Mouse (Mus musculus) CH12.LX (cell line): ENCODE data around the gene 2310033P09Rik. TPM values are rescaled to one million over a fixed set of nuclear protein-coding genes. Genes with fewer than 3 reads are reported as not detected.

Experiments used
- DNase-seq: peaks from one replicate; pipeline ENCODE4 v3.0.0-alpha.2; 2013; ENCODE audit errors: extremely low read depth
- H3K27ac ChIP-seq: 2 replicates; pipeline ENCODE4 v1.5.1; 2012; ENCODE audit warnings: low read depth, mild to moderate bottlenecking, control low read depth, moderate library complexity; ENCODE audit not compliant: insufficient read depth
- H3K27me3 ChIP-seq: replicated peaks from 2 replicates; pipeline ENCODE3; 2012; ENCODE audit warnings: inconsistent platforms
- H3K36me3 ChIP-seq, 2 experiments: replicated peaks in 1 of 2; 2 replicates each; pipeline versions ENCODE3 to v1.6.1; 2012; ENCODE audit warnings: inconsistent platforms in 1 of 2, low read length in 1 of 2, mild to moderate bottlenecking in 1 of 2, mixed read lengths in 1 of 2, moderate library complexity in 1 of 2; ENCODE audit not compliant: control insufficient read depth in 1 of 2, insufficient read depth in 1 of 2
- H3K4me1 ChIP-seq, 2 experiments: 2 replicates each; pipeline ENCODE4 v1.6.1; 2012; ENCODE audit warnings: inconsistent platforms in 1 of 2, moderate library complexity in 1 of 2; ENCODE audit not compliant: insufficient read depth in 2 of 2, control insufficient read depth in 1 of 2
- H3K4me2 ChIP-seq: 2 replicates; pipeline ENCODE4 v1.6.1; 2012; ENCODE audit warnings: low read depth, mild to moderate bottlenecking, control low read depth; ENCODE audit not compliant: poor library complexity, insufficient read depth, severe bottlenecking
- H3K4me3 ChIP-seq, 3 experiments: fragments of 150-350 bp in 1 of 3; sonication (generic) in 1 of 3; replicated peaks in 1 of 3; 2 replicates each; pipeline versions ENCODE3 to v1.5.1; 2011 to 2012; ENCODE audit warnings: low read depth in 2 of 3, low read length in 2 of 3, mild to moderate bottlenecking in 2 of 3, moderate library complexity in 2 of 3, control low read depth in 1 of 3, improper control_type of control experiment in 1 of 3, inconsistent platforms in 1 of 3, mixed read lengths in 1 of 3; ENCODE audit not compliant: poor library complexity in 1 of 3
- H3K79me2 ChIP-seq: replicated peaks from 2 replicates; pipeline ENCODE4 v1.6.1; 2012; ENCODE audit warnings: mild to moderate bottlenecking, moderate library complexity; ENCODE audit not compliant: control insufficient read depth, poor library complexity, insufficient read depth, severe bottlenecking; ENCODE audit errors: extremely low read depth
- H3K9ac ChIP-seq: 2 replicates; pipeline ENCODE4 v1.6.1; 2012; ENCODE audit warnings: low read depth, mild to moderate bottlenecking, control low read depth, moderate library complexity; ENCODE audit not compliant: insufficient read depth
- H3K9me3 ChIP-seq: replicated peaks from 2 replicates; pipeline ENCODE3; 2012; ENCODE audit warnings: low read length, inconsistent platforms, mixed read lengths
- BHLHE40 ChIP-seq: IDR thresholded peaks from 2 replicates; pipeline ENCODE4 v1.6.1; 2011; ENCODE audit warnings: mild to moderate bottlenecking, low read depth, low read length, improper control_type of control experiment
- EP300 ChIP-seq: IDR thresholded peaks from 2 replicates; pipeline ENCODE4 v1.6.1; 2011; ENCODE audit warnings: low read length, improper control_type of control experiment
- ETS1 ChIP-seq: conservative IDR thresholded peaks from 2 replicates; pipeline ENCODE4 v1.6.1; 2012; ENCODE audit warnings: low read depth, mild to moderate bottlenecking, inconsistent platforms, low read length, improper control_type of control experiment, moderate library complexity
- JUND ChIP-seq: conservative IDR thresholded peaks from 2 replicates; pipeline ENCODE4 v1.6.1; 2011; ENCODE audit warnings: low read depth, low read length, improper control_type of control experiment
- KAT2A ChIP-seq: IDR thresholded peaks from 2 replicates; pipeline ENCODE4 v1.6.1; 2012; ENCODE audit warnings: low read length, improper control_type of control experiment, inconsistent platforms; ENCODE audit not compliant: insufficient replicate concordance
- MEF2A ChIP-seq: IDR thresholded peaks from 2 replicates; pipeline ENCODE4 v1.6.1; 2014; ENCODE audit warnings: low read depth, mild to moderate bottlenecking, inconsistent platforms, low read length, improper control_type of control experiment, borderline replicate concordance
- MXI1 ChIP-seq: IDR thresholded peaks from 2 replicates; pipeline ENCODE4 v1.6.1; 2011; ENCODE audit warnings: mild to moderate bottlenecking, low read depth, low read length, improper control_type of control experiment
- NELFE ChIP-seq: IDR thresholded peaks from 2 replicates; pipeline ENCODE4 v1.6.1; 2011; ENCODE audit warnings: low read depth, low read length, improper control_type of control experiment
- PAX5 ChIP-seq: IDR thresholded peaks from 2 replicates; pipeline ENCODE4 v1.6.1; 2012; ENCODE audit warnings: low read length, inconsistent platforms, mixed read lengths
- POLR2AphosphoS2 ChIP-seq: IDR thresholded peaks from 2 replicates; pipeline ENCODE4 v1.6.1; 2011; ENCODE audit warnings: low read depth, low read length, improper control_type of control experiment
- RAD21 ChIP-seq: IDR thresholded peaks from 2 replicates; pipeline ENCODE4 v1.6.1; 2011; ENCODE audit warnings: low read depth, mild to moderate bottlenecking, low read length, improper control_type of control experiment, moderate library complexity
- SMC3 ChIP-seq: IDR thresholded peaks from 2 replicates; pipeline ENCODE4 v1.6.1; 2011; ENCODE audit warnings: low read depth, low read length, improper control_type of control experiment
- UBTF ChIP-seq: IDR thresholded peaks from 2 replicates; pipeline ENCODE4 v1.6.1; 2012; ENCODE audit warnings: low read depth, mild to moderate bottlenecking, inconsistent platforms, low read length, improper control_type of control experiment, moderate library complexity
- USF1 ChIP-seq: IDR thresholded peaks from 2 replicates; pipeline ENCODE4 v1.6.1; 2014; ENCODE audit warnings: low read depth, mild to moderate bottlenecking, inconsistent platforms, low read length, improper control_type of control experiment
- USF2 ChIP-seq: conservative IDR thresholded peaks from 2 replicates; pipeline ENCODE4 v1.6.1; 2011; ENCODE audit warnings: low read depth, low read length, improper control_type of control experiment
- ZKSCAN1 ChIP-seq: IDR thresholded peaks from 2 replicates; pipeline ENCODE4 v1.6.1; 2012; ENCODE audit warnings: low read depth, inconsistent platforms, low read length, improper control_type of control experiment, borderline replicate concordance
- dilution Hi-C: fragments of 300-500 bp; cut with MboI; formaldehyde crosslinking; loops from 2 replicates; pipeline ENCODE4 v1.14.3; 2020; ENCODE audit warnings: low sequenced_read_pairs; ENCODE audit not compliant: extremely low pct_unique_long_range_greater_than_20kb, extremely low pct_ligation_motif_present
- in situ Hi-C: fragments of 300-500 bp; cut with MboI; formaldehyde crosslinking; loops from 3 replicates; pipeline ENCODE4 v1.14.3; 2019; ENCODE audit warnings: low sequenced_read_pairs, low pct_ligation_motif_present, low pct_unique_long_range_greater_than_20kb, mixed read lengths
- polyA plus RNA-seq: library from polyadenylated mRNA; unstranded; fragments of >175 nt; gene quantifications from 2 replicates; pipeline ENCODE4 v1.2.1, GENCODE M21; 2012; ENCODE audit warnings: low read depth; ENCODE audit not compliant: insufficient read length
- total RNA-seq, 2 experiments: library from RNA; depleted of rRNA; stranded (reverse); fragments of 300-350 nt in 1 of 2; fragments of >200 nt in 1 of 2; gene quantifications; 2 replicates each; pipeline ENCODE4 v1.2.3; 2012 to 2014

The 2310033P09Rik gene
- total and polyA plus RNA-seq, 3 experiments, result 7.9 to 44.1 (median 15.3) TPM

GRCm38 (mm10) chr11:59170549-59170948 lies 37.6 kb upstream of the 2310033P09Rik start:
- no peak for TF ChIP-seq POLR2AphosphoS2
- no peak for TF ChIP-seq KAT2A
- TF ChIP-seq EP300, result no peak
- no peak for TF ChIP-seq BHLHE40
- no peak for TF ChIP-seq PAX5
- no peak for TF ChIP-seq MXI1
- no peak for TF ChIP-seq USF1
- no peak for TF ChIP-seq JUND
- no peak for TF ChIP-seq RAD21
- no peak for DNase-seq
- Histone ChIP-seq H3K9me3 (no peaks in the 10 kb centered on the region), H3K27ac (no peak overlapping the region), H3K36me3 (no peaks in the 10 kb centered on the region), H3K4me1 (peaks cover 23 to 66% of the 10 kb centered on the region in 2 experiments), H3K27me3 (peaks cover 2% of the 10 kb centered on the region), H3K4me2 (no peak overlapping the region), H3K9ac (no peak overlapping the region), H3K4me3 (no peak overlapping the region), H3K79me2 (no peaks in the 10 kb centered on the region)
- in situ Hi-C loops, result no loop called here
- dilution Hi-C loops, result no loop called here

- peak; percentile 52 for DNase-seq
- no peaks in the 10 kb centered on the region for H3K9me3 ChIP-seq
- TF ChIP-seq USF2 (no peak), MEF2A (peak; percentile 56; the same call in 1 of the 2 replicates), ETS1 (peak; percentile 35)
- H3K4me3 ChIP-seq, result no peak overlapping the region
- dilution Hi-C loops (no loop called here), in situ Hi-C loops (no loop called here)
- no peaks in the 10 kb centered on the region for H3K36me3 ChIP-seq
- peaks cover 17 to 54% of the 10 kb centered on the region in 2 experiments for H3K4me1 ChIP-seq
- H3K4me2 ChIP-seq, result no peak overlapping the region
- H3K79me2 ChIP-seq, result no peaks in the 10 kb centered on the region
- peaks cover 2% of the 10 kb centered on the region for H3K27me3 ChIP-seq
- no peak overlapping the region for H3K9ac ChIP-seq
- H3K27ac ChIP-seq, result no peak overlapping the region
Observed at GRCm38 (mm10) chr11:59174189-59174838, 33.8 kb upstream of the 2310033P09Rik start.

DNA sequence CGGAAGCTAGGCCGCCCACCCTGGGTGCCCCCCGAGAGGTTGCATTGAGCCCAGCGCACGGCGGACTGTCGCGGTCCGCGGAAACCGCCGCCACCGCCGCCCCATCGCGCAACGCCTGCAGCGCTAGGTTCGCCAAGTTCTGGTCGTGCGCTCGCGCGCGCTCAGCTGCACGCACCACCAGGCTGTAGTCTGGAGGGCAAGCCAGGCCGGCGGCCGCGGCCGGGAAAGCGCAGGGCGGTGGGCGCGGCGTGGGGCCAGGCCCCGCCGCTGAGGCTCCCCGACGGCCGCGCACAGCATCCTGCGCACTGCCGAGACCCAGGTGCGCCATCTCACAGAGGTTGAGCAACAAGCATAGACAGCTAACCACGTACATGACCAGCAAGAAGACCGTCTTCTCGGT lies 31.6 kb upstream of the 2310033P09Rik start:
- Histone ChIP-seq H3K4me3 (no peak overlapping the region), H3K27me3 (peaks cover 2% of the 10 kb centered on the region), H3K4me1 (peaks cover 15 to 45% of the 10 kb centered on the region in 2 experiments), H3K9me3 (no peaks in the 10 kb centered on the region), H3K36me3 (peaks cover 0 to 1% of the 10 kb centered on the region in 2 experiments), H3K79me2 (no peaks in the 10 kb centered on the region), H3K27ac (no peak overlapping the region), H3K4me2 (no peak overlapping the region)
- DNase-seq, result no peak
- in situ Hi-C loops (no loop called here), dilution Hi-C loops (no loop called here)
- TF ChIP-seq NELFE, result no peak
- TF ChIP-seq SMC3, result no peak
- no peak for TF ChIP-seq POLR2AphosphoS2
- TF ChIP-seq ZKSCAN1, result no peak
- no peak for TF ChIP-seq UBTF
- TF ChIP-seq, all 38 proteins: peak for 0
- H3K9ac ChIP-seq, result no peak overlapping the region
